Mouse (Mus musculus): ENCODE measurements around the gene Pfn1. TPM values are rescaled to one million over a fixed set of nuclear protein-coding genes. Genes with fewer than 3 reads are reported as not detected.

Pfn1 gene
- total RNA-seq, 2 experiments from 2014 or later = 303 to 305 TPM

DNA sequence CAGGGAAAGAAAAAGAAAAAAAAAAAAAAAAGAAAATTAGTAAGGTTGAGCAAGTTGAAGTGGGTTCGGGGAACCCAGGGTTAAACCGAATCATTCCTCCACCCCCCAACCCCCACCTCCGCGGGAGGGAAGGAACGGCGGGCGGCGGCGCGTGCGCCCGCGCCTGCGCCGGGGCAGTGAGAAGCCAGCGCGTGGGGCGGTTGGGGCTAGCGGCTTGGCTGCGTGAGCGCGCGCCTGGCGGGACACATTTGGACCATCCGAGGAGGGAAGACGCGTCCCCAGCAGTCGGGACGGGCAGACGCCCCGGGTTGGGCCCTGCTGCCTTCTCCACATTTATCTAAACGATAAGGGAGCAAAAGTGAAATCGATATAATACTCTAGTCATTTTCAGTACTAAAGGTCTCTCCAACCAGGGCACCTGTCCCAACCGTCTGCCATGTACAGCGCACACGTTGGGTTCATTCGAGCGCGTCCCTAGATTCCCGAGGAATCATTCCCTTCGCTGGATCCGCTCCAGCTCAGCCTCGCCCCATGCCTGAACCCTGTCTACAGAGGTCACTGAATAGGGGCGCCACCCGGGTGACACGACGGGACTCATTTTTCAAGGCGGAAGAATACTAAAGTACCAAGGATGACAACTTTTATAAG is 603 bp upstream of the Pfn1 start:
- peak; percentile 89 to 90 for DNase-seq

DNA sequence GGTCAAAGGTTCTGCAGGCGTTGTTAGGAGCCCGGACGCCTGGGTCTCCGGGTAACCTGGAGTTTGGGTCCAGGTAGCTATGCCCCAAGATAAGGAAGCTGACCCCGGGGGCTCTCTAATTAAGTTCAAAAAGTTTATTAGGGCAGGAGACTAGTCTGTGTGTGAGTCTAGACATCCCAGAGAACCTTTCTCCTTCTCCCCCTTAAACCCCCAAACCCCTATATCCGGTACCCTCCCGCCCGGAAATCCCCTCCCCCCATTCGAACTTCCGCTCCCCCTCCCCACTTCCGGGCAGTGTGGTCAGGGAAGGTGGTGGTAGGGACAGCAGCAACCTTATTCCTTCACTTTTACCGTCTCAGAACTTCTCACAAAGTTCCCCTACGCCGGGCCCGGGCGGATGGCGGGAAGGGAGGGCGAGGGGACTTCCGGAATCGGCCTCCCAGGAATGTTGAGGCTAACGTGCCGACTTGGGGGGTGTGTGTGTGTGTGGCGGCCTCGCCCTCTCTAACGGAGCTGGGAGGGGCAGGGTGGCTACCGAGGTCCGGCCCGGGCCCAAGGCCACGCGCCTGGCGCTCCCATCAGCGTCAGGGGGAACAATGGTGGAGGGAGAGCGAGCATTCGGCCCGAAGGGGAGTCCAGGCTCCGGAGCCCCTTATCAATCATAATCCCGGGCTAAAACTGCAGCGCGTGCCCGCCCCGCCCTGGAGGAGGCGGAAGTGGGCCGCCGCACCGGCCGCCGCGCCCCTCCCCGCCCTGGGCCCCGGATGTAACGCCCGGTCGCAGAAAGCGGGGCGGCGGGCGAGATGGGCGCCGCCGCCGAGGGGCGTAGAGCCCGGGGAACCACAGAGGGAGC is 873 bp downstream of the Pfn1 start:
- peak; percentile 75 to 77 for DNase-seq

DNA sequence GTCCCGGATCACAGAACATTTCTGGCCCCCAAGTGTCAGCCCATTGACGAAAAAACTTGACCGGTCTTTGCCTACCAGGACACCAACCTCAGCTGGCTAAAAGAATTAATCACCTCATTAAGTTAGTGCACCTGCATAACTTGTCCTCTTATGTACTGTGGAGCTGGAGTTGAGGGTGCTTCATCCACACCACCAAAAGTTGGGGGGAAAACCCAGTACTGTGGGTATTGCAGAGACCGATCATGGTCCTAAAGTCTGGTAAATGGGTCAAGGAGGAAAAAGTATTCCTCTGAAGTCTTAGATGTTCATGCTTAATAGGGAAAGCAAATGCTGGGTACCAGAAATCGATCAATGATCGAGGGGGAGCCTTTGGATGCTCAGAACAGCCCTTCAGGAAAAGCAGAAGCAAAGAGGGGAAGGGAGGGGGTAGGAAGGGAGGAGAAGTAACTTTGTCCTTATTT is 1.5 kb downstream of the Pfn1 start:
- no peak for DNase-seq

DNA sequence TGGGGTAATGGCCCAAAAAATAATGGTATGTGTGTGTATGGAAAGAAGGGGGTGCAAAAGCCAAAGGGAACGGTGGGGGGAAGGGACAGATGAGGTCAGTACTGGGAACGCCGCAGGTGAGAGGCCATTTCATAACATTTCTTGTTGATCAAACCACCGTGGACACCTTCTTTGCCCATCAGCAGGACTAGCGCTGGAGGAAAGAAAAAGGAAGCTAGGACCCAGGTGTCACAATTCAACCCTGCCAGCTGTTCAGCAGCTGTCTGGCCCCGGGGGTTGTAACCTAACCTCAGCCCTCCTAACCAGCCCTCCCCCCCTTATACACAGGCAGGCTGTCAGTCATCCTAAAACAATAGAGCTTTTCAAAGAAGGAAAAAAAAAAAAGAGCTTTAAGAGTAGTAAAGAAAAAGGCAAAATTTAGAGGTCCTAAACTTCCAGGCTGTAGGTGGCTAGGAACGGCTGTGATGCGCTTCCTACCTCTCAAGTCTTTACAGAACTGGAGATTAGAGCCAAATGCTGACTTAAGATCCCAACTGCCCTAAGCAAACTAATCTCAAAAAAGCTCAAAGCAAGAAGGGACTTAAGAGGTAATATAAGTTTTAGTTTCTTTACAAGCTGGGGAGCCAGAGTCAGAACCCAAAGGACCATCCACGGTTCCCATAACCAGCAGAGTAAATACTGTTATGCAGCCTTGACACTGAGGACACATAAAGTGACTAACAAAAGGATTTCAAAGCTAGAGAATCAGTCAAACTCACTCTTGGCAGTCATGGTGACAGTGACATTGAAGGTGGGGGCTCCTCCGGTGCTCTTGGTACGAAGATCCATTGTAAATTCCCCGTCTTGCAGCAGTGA is 2.2 kb downstream of the Pfn1 start:
- DNase-seq = no peak

DNA sequence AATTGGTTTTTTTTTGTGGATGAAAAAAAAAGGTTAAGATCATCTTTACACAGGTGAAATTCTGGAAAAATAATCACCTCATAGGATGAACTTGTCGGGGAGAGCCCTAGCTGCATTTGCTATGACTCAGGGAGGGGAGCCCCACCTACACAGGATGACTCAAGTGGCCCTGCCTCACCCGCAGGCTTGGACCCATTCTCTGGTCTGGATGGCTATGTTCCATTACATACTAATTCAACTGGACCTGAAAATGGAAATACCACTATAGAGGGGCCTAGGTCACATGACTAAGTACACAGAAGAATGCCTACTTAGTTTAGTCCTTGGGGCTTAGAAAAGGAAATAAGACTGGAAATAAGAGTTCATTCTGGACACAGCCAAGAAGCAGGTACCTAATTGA is 3.1 kb downstream of the Pfn1 start:
- DNase-seq = peak in 1 of 2 experiments; percentile 20

DNA sequence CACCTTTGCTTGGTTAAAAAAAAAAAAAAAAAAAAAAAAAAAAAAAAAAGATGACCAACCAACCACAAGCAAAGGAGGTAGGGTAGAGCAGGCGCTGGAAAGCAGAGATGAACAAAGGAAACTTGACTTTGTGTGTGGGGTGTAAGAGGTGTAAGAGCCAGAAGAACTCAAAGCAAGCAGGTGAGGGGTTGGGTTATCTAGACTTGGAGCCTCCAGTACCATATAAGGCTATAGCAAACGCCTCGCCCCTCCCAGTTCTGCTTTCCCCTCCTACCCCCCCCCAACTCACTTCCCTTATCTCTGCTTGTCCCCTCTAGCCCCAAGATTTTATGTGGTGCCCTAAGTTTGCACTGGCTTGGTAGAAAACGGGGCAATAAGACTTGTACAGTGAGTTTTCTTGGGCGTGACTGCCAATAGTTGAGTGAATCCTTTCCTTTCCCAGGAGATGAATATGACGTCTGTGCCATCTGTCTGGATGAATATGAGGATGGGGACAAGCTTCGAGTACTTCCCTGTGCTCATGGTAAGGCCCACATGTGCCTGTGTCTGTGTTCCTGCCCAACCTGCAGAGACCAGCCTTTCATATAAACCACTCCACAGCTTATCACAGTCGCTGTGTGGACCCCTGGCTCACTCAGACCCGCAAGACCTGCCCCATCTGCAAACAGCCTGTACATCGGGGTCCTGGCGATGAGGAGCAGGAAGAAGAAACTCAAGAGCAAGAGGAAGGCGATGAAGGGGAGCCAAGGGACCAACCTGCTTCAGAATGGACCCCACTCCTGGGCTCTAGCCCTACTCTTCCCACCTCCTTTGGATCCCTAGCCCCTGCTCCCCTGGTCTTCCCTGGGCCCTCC is 3.9 kb downstream of the Pfn1 start:
- DNase-seq = peak in 1 of 2 experiments; percentile 19

DNA sequence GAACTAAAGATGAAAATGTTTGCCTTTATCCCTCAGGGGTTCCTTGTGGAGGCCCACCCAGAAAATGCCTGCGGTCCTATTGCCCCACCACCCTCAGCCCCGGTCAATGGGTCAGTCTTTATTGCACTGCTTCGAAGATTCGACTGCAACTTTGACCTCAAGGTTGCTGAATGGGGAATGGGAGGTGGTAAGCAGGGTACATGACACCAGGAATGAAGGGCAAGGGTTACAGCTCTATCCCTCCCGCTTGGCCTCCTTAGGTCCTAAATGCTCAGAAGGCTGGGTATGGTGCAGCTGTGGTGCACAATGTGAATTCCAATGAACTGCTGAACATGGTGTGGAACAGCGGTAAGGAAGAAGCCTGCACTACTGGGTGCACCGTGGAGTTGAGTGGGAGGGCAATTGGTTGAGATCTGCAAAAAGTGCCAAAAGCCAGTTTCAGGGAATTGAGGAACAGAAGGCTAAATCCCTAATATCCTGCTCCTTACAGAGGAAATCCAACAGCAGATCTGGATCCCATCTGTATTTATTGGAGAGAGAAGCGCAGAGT is 5.2 kb downstream of the Pfn1 start:
- peak in 1 of 2 experiments; percentile 15 for DNase-seq

DNA sequence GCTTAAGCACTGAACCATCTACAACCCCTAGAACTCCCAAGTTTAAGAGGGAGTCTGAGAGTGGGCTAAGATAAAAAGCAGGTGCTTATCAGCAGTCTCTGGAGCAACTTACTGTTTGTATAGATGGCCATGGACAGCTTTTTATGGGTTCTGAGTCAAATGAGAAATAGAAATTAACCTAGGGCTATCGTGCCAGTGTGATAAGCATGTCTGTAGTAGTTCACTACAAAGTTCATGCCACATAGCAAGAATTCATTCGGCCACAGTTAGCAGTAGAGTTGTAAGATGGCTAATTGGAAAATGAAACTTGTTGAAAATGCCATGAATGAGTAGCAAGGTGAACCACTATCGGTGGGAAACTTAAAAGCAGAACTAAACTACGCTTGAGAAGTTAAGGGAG is 5.9 kb downstream of the Pfn1 start:
- DNase-seq = no peak

DNA sequence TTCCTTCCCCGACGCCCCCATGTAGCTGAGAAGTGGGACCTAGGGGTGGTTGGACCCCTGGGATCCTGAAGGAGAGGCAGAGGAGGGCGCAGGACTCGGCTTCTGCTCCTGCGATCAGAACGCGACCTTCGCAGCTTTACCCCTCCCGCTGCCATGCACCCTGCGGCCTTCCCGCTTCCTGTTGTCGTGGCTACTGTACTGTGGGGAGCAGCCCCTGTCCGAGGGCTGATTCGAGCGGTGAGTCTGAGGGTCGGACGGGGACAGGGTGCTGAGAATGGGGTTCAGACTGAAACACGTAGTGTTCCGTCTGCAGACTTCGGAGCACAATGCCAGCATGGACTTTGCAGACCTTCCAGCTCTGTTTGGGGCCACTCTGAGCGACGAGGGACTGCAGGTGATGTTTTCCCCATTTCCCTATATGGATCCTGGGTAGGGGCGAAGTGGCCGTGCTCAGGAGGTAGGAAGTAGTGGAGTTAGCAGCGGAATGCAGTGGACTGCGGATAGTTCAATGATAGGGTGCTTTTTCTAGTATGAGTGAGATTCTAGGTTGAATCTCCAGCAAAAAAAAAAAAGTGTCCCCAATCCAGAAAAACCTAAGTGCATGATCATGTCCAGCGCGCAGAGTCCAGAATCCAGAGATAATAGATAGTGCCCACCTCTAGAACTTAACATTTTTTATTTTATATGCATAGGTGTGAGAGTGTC is 6.6 kb downstream of the Pfn1 start:
- no peak for DNase-seq

DNA sequence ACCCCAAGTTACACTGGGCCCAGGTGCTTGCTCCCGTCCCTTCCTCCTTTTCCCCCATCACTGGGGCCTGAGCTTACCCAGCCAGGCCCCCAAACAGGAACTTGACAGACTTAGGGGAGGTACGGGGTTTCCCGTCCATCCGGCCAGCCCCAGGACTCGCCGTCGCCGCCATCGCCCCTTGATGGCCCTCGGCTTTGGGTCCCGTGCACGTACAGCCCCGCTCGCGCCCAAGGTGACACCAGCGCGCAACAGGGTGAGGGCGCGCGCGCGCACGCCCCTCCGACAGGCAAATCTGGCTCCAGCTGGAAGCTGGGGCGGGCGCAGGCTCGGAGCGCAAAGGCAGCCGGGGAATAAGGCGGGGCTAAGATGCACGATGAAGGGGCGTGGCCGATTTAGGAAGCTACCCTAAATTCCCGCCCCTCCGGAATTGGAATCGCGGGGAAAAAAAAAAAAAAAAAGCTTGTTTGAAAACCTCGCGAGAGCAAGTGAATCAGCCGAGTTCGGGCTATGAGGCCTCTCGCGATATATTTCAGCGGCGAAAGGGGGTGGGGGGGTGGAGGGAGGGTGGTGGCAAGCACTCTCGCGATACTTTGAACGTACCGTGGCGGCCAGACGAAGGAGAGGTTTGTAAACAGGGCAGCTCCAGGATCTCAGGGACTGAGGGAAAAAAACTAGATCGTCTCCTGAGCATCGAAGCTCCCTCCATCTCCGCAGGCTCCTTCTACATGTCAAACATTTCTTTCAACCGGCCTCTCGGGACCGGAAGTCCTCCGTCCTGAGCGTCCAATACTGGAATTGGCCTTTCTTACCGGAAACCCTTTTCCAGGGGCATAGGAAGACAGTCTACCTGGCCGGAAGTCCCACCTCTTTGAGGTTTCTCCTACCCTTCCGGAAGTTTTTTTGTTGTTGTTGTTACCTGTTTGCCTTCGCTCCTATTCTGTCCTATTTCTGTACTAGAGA is 7.5 kb downstream of the Pfn1 start, which contains the start of the genes Rnf167 and Slc25a11:
Gene Rnf167, plus strand, starts transcription at position 545 of the 960 bp plus-strand sequence.
Gene Slc25a11, minus strand, starts transcription at position 789 of the 960 bp plus-strand sequence.
- peak; percentile 97 to 98 for DNase-seq

DNA sequence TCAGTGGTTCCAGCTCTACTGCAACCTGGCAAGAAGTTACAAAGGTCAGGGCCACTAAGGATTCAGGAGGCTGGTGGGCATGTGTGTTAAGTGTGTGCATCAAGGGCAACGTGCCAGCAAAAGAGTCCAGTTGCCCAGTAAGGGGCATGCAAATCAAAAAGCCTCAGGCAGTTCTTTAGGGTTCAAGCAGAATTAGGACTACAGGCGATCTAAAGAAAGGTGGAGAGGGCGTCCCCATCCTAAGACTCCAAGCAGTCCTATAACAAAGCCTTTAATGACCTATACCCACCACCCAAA is 8.2 kb downstream of the Pfn1 start:
- no peak for DNase-seq

DNA sequence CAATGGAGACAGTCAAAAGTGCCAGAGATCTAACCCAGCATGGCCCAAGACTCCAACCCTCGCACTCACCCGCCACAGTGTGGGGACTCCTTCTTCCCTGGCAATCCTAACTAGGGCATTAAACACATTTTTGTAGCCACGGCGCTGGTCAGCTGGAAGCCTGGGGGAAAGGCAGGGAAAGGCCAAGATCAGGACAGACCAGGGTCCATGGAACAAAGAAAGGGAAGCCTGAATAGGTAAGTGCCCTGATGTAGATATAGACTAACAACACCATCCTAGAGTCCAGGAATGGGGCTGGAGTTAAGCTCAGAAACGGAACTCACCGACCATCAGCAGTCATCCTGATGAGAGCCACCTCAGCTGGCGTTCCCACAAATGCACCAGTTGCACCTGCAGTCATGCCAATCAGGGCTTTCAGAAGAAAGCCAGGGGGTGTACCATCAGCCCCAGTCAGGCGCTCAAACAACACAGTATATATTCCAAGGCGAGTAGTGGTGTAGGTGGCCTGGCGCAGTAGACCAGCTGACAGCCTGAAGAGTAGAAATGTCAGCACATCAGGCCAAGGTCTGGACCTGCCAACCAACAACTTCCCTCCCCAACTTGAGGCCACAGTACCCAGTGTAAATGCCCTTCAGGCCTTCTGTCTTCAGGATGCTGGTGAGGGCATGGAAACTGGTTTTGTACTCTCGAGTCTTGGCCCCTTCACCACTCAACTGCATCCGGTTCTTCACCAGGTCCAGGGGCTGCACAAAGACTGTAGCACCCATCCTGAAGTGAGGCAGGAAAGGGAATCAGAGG is 8.8 kb downstream of the Pfn1 start:
- peak in 1 of 2 experiments; percentile 35 for DNase-seq

DNA sequence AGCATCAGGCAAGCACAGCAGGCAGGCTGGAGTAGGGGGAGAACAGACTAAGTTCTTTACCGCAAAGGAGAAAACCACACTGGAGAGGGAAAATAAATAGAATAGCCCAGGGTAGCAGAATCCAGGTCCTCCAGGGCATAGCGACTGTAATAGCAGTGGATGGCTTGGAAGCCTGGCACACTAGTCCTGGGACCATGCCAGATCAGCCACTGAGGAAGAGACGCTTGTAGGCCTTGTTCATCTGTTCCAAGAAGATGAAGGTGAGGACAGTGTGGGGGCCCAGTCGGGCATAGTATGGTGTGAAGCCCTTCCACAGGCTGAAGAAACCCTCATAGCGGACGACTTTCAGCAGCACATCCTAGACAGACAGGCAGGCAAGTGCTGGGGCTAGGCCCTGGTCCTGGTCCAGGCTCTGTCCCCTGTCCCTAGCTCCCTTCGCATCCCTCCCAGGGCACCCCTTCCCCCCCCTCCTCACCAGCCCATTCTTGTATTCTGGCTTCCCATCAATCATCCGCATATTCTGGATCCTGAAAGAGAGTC is 9.8 kb downstream of the Pfn1 start:
- DNase-seq = peak in 1 of 2 experiments; percentile 23

DNA sequence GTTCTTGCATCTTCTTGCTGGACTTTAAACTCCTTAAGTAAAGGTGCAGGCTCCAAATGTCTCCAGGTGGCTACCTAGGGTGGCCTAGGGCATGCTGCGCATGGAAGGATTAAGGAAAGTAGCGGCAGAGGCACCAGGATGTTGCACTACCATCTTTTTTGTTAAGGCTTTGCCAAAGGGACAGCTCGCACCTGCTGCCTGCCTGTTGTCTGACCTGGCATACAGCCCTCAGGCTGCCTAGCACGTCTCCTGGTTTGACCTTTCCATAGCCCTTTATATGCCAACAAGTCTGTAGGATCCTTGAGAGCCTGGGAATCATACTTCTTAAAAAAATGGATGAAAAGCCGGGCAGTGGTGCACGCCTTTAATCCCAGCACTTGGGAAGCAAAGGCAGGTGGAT is 11.4 kb downstream of the Pfn1 start:
- peak in 1 of 2 experiments; percentile 9 for DNase-seq

DNA sequence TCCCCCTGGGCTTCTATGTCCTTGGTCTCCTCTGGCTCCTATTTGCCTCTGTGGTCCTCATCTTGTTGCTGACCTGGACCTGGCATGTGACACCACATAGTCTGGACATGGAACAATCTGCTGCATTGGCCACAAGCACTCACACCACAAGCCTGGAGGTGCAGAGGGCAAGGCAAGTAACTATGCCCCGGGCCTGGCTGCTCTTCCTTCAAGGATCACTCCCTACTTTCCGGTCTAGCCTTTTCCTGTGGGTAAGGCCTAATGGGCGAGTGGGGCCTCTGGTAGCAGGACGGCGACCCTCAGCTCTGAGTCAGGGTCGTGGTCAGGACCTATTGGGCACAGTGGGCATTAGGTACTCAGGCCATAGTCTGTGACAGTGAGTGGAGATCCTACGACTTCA is 13.2 kb downstream of the Pfn1 start:
- DNase-seq = no peak

DNA sequence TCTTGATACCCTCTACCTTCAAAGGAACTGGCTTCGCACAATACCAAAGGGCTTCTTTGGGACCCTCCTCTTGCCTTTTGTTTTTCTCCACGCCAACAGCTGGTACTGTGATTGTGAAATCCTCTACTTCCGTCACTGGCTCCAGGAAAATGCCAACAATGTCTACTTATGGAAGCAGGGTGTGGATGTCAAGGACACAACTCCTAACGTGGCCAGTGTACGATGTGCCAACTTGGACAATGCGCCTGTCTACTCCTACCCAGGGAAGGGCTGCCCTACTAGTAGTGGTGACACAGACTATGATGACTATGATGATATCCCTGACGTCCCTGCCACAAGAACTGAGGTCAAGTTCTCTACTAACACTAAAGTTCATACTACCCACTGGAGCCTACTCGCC is 14.5 kb downstream of the Pfn1 start:
- no peak for DNase-seq

DNA sequence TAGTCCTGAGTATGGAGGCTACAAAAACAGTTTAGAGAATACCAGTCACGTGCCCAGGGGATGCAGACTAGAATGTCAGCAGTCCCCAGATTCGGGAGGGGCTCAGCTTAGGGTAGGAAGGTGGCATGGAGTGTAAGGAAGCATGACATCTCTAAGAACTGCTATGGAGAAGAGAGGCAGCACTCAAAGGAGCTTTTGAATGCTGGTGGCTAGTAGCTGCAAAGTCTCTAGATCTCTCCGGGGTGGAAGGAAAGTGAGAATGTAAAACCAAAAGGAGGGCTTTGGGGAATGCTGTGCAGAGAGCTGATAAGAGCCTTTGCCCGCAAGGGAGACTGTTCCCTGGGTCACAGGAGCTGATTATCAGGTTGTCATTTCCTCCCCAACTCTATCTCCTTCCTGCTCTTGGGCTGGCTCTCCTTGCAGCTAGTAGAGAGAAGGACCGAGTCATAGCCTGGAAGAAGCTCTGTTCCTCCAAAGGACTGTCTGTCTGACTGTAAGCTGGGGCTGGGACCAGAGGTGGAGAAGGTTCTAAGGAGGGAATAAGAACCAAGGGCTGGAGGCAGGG is 15.6 kb downstream of the Pfn1 start, which contains the start of gene Gp1ba:
Gene Gp1ba, plus strand, starts transcription at position 409 of the 565 bp plus-strand sequence.
- DNase-seq = no peak

DNA sequence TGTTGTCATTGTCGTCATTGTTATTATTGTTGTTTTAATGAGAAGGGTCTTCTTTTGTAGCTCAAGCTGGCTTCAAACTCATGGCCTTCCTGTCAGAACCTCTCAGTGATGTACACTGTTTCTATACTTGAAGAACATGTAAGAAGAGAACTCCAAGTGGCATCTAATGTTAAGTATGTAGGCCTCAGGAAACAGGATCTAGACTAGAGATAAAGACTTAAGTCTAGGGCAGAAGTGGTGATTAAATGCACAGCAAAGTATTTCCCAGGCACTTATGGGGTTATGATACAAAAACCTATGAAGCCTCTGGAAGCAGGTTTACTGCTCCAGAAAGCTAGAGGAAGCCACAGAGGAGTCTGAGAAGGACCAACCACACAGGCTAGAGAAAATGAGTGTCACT is 16.2 kb downstream of the Pfn1 start:
- DNase-seq = no peak
